Comparison of ENCODE assay signal across 8 mouse cellular contexts in genomic region chr16:94568335-94569228, GRCm38 (mm10). TPM values are rescaled to one million over a fixed set of nuclear protein-coding genes. Genes with fewer than 3 reads are reported as not detected.
DNase-seq lines count a peak whose midpoint lies in the region; ATAC-seq and TF ChIP-seq lines count a peak whose summit lies in the region.

No protein-coding gene starts in this region.

- WGBS in forebrain, embryonic 14.5 days: 2% methylated on average over 51 of the region's 53 CpGs
- 2% methylated on average over 48 of the region's 53 CpGs for WGBS in kidney, embryonic 14.5 days

- H3K9ac ChIP-seq in forebrain, embryonic 14.5 days (ENCODE audit: low read length): peak overlapping the region; percentile 99
- H3K9ac ChIP-seq in kidney, embryonic 14.5 days (ENCODE audit: low read depth, low read length): peak overlapping the region; percentile 100

- TF ChIP-seq CTCF in gastrocnemius, adult 2 months (IDR thresholded peaks at IDR 0.05): no peak

- DNase-seq in gastrocnemius, adult 2 months: no peak
- DNase-seq in gastrocnemius, postnatal 4 days (ENCODE audit: low spot score in 2 of 2): no peak
- peak; percentile 84 for DNase-seq in 3134 (ENCODE audit: extremely low read depth, insufficient read length, low spot score)
- DNase-seq in brain, adult 2 months (ENCODE audit: low read depth, low spot score): peak; percentile 89
- peak; percentile 7 for DNase-seq in forebrain, embryonic 14.5 days (ENCODE audit: low spot score)
- DNase-seq in spleen, postnatal 10 days (ENCODE audit: low spot score in 2 of 2): no peak

- H3K27me3 ChIP-seq in forebrain, embryonic 14.5 days (replicated peaks; ENCODE audit: control insufficient read depth, insufficient read depth, low read length): no peaks in the 10 kb centered on the region
- H3K27me3 ChIP-seq in kidney, embryonic 14.5 days (ENCODE audit: control insufficient read depth, insufficient read depth, low read length): no peaks in the 10 kb centered on the region
- H3K27me3 ChIP-seq in megakaryocyte, embryonic 14.5 days (replicated peaks): no peaks in the 10 kb centered on the region

- intact Hi-C loops in gastrocnemius, adult 2 months (cut with DNase I): loop anchor here (2.0 kb wide), 2 partner anchors 42 to 96 kb away; partner anchors contain the start of gene Vps26c

- peak overlapping the region; percentile 60 for H3K4me2 ChIP-seq in forebrain, embryonic 14.5 days (ENCODE audit: low read length)
- H3K4me2 ChIP-seq in kidney, embryonic 14.5 days (replicated peaks; ENCODE audit: low read depth, low read length): peak overlapping the region; percentile 33

- H3K4me3 ChIP-seq in gastrocnemius, adult 2 months: peak overlapping the region; percentile 97
- peak overlapping the region; percentile 100 for H3K4me3 ChIP-seq in forebrain, embryonic 14.5 days (ENCODE audit: low read depth, low read length)
- H3K4me3 ChIP-seq in kidney, embryonic 14.5 days (ENCODE audit: low read length): peak overlapping the region; percentile 99
- peak overlapping the region; percentile 99 for H3K4me3 ChIP-seq in megakaryocyte, embryonic 14.5 days (replicated peaks)

- peak overlapping the region; percentile 99 for H3K27ac ChIP-seq in gastrocnemius, adult 2 months
- peak overlapping the region; percentile 97 for H3K27ac ChIP-seq in forebrain, embryonic 14.5 days (ENCODE audit: low read depth, low read length)
- H3K27ac ChIP-seq in kidney, embryonic 14.5 days (ENCODE audit: low read depth, low read length): peak overlapping the region; percentile 97

- H3K9me3 ChIP-seq in forebrain, embryonic 14.5 days (replicated peaks; ENCODE audit: control insufficient read depth, low read length): no peaks in the 10 kb centered on the region
- no peaks in the 10 kb centered on the region for H3K9me3 ChIP-seq in kidney, embryonic 14.5 days (ENCODE audit: control insufficient read depth, low read length)
- no peaks in the 10 kb centered on the region for H3K9me3 ChIP-seq in megakaryocyte, embryonic 14.5 days

- peak; percentile 70 for ATAC-seq in forebrain, embryonic 14.5 days
- peak; percentile 89 for ATAC-seq in kidney, embryonic 14.5 days (ENCODE audit: low FRiP score, low TSS enrichment)

- no peaks in the 10 kb centered on the region for H3K36me3 ChIP-seq in forebrain, embryonic 14.5 days (ENCODE audit: control insufficient read depth, insufficient read depth, low read length)
- H3K36me3 ChIP-seq in kidney, embryonic 14.5 days (ENCODE audit: control insufficient read depth, insufficient read depth, low read length): no peaks in the 10 kb centered on the region
- H3K36me3 ChIP-seq in megakaryocyte, embryonic 14.5 days (replicated peaks; ENCODE audit: low read length): peaks cover 43% of the 10 kb centered on the region

- H3K4me1 ChIP-seq in forebrain, embryonic 14.5 days (ENCODE audit: control insufficient read depth, insufficient read depth, low read length): peaks cover 17% of the 10 kb centered on the region
- H3K4me1 ChIP-seq in kidney, embryonic 14.5 days (ENCODE audit: control insufficient read depth, insufficient read depth, low read length): peaks cover 14% of the 10 kb centered on the region; the same call in 1 of the 2 replicates
- H3K4me1 ChIP-seq in megakaryocyte, embryonic 14.5 days: peaks cover 67% of the 10 kb centered on the region

RNA-seq across cellular contexts. Expression of gene Dyrk1a, which starts 1.2 kb away (rescaled TPM):
- total RNA-seq in gastrocnemius, adult 2 months (2021): 10 to 100 TPM; 94.4 to 98.0 TPM
- total RNA-seq in gastrocnemius, postnatal 4 days (2021): 100 to 1,000 TPM; 114 to 123 TPM
- polyA plus RNA-seq in forebrain, embryonic 14.5 days (2014; fragmentation: Nextera tagmentation; extraction: Ambion mirVana): 14.8 and 15.6 TPM in 2 replicates
- 13.3 and 18.2 TPM in 2 replicates for polyA plus RNA-seq in kidney, embryonic 14.5 days (2014; fragmentation: Nextera tagmentation; extraction: Ambion mirVana)
- polyA plus RNA-seq in megakaryocyte, embryonic 14.5 days (2012; ENCODE audit: insufficient read depth, low replicate concordance): 5.9 and 6.5 TPM in 2 replicates

RNA-seq across cellular contexts. Expression of gene Vps26c, which starts 42.0 kb away (rescaled TPM):
- 10 to 100 TPM in 1 of 2 experiments, 1 to 10 TPM in 1; 8.2 to 10.4 TPM for total RNA-seq in gastrocnemius, adult 2 months (2021)
- total RNA-seq in gastrocnemius, postnatal 4 days (2021): 10 to 100 TPM; 36.0 TPM
- polyA plus RNA-seq in forebrain, embryonic 14.5 days (2014; fragmentation: Nextera tagmentation; extraction: Ambion mirVana): 78.7 and 80.7 TPM in 2 replicates
- polyA plus RNA-seq in kidney, embryonic 14.5 days (2014; fragmentation: Nextera tagmentation; extraction: Ambion mirVana): 45.1 and 59.2 TPM in 2 replicates
- polyA plus RNA-seq in megakaryocyte, embryonic 14.5 days (2012; ENCODE audit: insufficient read depth, low replicate concordance): 2.8 and 3.1 TPM in 2 replicates

Comparison
In these comparisons a context has a peak if more than half of its experiments do, and no peak if none do; other contexts are left out.
1. DNase-seq: peak in 3134 (single experiment), brain, adult 2 months (single experiment) and forebrain, embryonic 14.5 days (single experiment); none in gastrocnemius, adult 2 months (single experiment), gastrocnemius, postnatal 4 days (0 of 2) and spleen, postnatal 10 days (0 of 2).
2. RNA of gene Vps26c, which starts 42.0 kb away (polyA plus RNA-seq): 78.7 to 80.7 TPM in forebrain, embryonic 14.5 days and 45.1 to 59.2 TPM in kidney, embryonic 14.5 days; 2.8 to 3.1 TPM in megakaryocyte, embryonic 14.5 days; every median in the first group is over 10 times any median in the second.
3. Peak in every context shown above with its lines, with median percentiles within 50 percentile points of each other: H3K27ac ChIP-seq and H3K4me3 ChIP-seq.